Mouse (Mus musculus): ENCODE results near the gene Poc1b. TPM values are rescaled to one million over a fixed set of nuclear protein-coding genes. Genes with fewer than 3 reads are reported as not detected.

Gene Poc1b
- total RNA-seq, 2 experiments from 2014 or later: 9.5 to 12.0 TPM

- no peak for DNase-seq (ENCODE audit: low spot score in 2 of 2)
Observed at GRCm38 (mm10) chr10:99188656-99189603, 82.1 kb downstream of the Poc1b start.

DNA sequence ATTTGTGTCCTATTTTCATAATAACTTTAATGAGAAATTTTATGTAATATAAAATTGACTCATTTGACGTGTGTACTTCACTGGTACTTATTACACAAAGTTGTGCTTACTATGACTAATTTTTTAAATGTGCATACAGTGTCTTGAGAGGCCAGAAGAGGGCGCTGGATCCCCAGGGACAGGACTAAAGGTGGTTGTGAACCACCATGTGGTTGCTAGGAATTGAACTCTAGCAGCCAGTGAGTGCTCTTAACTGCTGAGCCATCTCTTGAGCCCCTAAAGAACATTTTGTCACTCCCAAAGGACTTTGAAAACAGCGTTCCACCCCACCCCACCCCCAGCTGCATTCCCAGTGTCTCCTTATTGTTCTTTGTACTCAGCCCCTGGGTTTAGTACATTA lies 84.0 kb downstream of the Poc1b start:
- DNase-seq (ENCODE audit: low spot score in 2 of 2): peak; percentile 74 to 75

DNA sequence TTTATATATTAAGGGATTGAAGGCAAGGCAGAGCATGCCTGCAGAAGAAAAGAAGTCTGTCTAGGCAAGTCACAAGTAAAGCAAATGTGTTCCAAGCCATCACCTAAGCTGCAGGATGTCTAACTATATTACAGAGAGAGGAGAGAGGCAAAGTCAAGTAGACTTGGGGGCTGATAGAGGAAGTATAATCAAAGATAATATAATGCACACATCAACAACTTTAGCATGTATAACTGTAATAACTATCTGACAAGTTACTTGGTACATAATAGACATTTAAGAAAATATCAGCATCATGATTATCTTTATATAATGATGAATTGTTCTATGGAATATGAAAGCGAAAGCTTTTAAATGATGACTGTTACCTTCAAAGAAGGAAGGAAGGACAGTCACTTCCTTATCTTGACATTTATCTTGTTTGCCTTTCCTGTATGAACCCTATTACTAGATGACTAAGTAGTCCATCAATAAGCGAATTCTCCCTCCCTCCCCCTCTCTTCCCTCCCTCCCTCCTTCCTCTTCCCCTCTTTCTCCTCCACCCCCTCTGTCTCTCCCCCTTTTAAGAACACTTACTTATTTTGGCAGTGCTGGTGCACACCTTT lies 87.7 kb downstream of the Poc1b start:
- no peak for DNase-seq (ENCODE audit: low spot score in 2 of 2)

GRCm38 (mm10) chr10:99196556-99196955 lies 89.7 kb downstream of the Poc1b start:
- no peak for DNase-seq (ENCODE audit: low spot score in 2 of 2)

DNA sequence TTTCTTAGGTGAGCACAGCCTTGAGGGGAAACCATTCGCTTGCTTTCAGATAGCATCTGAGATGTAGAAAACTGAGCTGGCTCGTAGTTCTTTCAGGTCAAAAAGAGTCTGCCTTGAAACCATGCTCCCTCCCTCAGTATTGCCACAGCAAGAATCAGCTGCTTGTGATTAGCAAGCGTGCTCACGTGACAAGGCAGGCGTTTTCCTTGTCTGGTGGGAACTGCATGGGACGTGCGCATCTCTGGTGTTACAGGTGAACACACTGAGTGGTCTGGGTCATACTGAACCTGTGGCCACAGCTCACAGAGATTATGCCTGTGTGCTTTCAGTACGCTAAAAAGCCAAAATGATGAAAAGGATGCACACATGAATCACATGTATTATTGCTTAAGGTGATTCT lies 90.3 kb downstream of the Poc1b start:
- no peak for DNase-seq (ENCODE audit: low spot score in 2 of 2)

GRCm38 (mm10) chr10:99197607-99198305 lies 90.9 kb downstream of the Poc1b start:
- no peak for DNase-seq (ENCODE audit: low spot score in 2 of 2)

DNA sequence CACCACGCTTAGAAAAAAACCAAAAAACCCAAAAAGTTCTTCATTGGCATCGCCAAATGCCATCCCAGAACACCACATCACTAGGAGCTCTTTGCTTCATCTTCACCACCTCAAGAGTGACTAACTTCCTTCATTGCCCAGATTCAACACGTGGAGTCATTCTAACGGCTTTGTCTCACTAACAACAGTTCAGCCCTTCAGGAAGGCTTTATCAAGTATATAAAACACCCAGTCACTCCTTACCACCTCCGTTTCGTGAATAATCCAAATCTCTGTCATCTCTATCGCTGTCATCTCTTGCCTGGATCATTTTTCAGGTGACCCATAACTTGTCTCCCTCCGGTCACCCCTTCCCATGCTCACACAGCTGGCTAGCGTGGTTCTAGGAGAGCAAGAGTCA lies 92.1 kb downstream of the Poc1b start:
- no peak for DNase-seq (ENCODE audit: low spot score in 2 of 2)

DNA sequence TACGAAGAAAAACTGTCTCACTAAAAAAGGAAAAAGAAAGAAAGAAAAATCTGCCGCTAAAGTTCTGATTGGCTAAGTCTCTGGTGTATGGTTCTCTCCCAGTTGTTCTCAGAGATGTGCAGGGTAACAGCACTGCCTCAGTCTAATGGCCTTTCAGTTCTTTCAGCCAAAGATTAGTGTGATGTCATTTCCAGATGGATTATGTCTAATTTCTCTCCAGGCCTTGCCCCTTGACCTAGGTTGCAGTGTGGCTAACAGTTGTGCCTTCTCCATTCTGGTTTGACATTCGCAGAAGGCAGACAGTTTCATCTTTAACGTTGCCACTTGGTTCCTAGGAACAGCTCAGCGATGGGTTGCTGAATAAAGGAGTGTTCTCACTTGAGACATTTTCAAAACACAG lies 94.1 kb downstream of the Poc1b start:
- no peak for DNase-seq (ENCODE audit: low spot score in 2 of 2)

GRCm38 (mm10) chr10:99201786-99202185 lies 95.0 kb downstream of the Poc1b start:
- no peak for DNase-seq (ENCODE audit: low spot score in 2 of 2)

GRCm38 (mm10) chr10:99202363-99202762 lies 95.5 kb downstream of the Poc1b start:
- no peak for DNase-seq (ENCODE audit: low spot score in 2 of 2)

- DNase-seq (ENCODE audit: low spot score in 2 of 2): no peak
Observed at GRCm38 (mm10) chr10:99203163-99203562, 96.3 kb downstream of the Poc1b start.

DNA sequence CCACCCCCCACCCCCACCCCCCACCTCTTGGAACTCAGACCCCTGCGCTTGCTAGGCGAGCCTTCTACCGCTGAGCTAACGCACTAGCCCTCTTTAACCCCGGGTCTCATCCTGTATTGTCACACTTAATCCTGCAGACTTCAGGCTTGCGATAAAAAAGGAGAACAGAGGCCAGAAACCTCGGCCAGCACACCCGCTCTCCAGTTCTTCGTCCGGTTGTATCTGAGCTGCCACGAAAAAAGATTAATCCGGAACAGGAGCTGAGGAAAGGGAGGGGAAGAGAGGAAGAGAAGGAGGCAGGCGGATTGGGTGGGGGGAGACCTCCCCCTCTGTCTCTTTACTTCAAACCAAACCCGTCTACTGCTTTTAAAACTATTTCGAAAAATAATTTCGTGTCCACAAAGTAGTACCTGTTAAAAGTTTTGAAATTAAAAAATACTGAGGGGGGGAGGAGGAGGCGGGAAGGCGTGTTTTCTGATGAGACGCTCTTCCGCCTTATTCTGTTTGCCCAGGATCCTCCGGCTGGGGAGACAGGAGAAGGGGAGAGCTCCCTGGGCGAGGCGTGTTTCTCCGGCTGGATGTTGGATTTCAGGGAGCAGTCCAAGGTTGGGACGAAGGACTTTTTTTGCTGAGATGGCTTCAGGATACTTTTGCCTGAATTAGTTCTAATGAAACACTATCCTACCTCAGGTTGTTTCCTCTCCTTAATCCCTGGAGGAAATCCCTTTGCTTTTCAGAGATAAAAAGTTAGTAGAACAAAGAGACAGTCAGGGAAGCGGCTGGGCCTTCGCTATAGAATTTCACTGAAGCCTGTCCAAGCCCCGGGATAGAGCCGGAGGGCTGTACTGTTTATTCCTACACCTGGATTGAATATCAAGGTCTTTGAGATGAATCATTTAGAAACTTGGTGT lies 97.0 kb downstream of the Poc1b start:
- DNase-seq (ENCODE audit: low spot score in 2 of 2): peak; percentile 32 to 41

DNA sequence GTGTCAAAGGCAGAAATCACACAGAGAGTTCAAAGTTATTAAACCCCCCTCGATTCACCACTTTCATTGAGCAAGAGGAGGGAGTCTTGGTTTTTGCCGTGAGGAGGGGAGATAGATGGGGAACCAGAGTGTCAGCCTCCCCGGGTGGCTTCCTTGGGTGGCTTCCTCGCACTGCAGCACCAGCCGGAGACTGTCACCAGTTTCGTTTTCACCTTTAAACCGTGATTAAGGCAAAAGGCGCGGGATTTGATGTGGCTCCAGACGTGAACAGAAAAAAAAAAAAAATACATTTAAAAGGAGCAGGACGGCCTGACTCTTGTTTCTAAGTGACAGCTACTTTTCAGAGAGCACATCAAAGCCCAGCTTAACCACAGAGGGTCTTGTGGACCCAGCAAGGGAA lies 97.7 kb downstream of the Poc1b start:
- DNase-seq (ENCODE audit: low spot score in 2 of 2): no peak

DNA sequence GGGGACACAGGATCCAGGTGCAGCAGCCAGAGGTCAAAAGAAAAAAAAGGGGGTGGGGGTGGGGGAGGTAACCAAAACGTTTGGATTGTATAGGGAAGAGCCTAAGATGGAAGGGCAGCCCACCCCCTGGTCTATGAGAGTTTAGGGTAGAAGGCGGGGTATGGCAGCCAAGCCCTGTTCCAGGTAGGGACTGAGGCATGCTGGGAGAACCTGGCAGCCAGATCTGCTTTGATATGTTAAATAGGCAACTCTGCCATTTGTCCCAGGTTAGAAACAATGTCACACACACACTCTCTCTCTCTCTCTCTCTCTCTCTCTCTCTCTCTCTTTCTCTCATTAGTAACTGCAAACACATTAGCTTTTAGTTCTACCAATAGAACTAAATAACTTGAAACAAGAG lies 100.3 kb downstream of the Poc1b start:
- DNase-seq (ENCODE audit: low spot score in 2 of 2): no peak

GRCm38 (mm10) chr10:99209146-99209800 lies 102.4 kb downstream of the Poc1b start:
- DNase-seq (ENCODE audit: low spot score in 2 of 2): no peak

- DNase-seq (ENCODE audit: low spot score in 2 of 2): no peak
Observed at GRCm38 (mm10) chr10:99211021-99211420, 104.2 kb downstream of the Poc1b start.

GRCm38 (mm10) chr10:99211503-99212265 lies 104.8 kb downstream of the Poc1b start:
- no peak for DNase-seq (ENCODE audit: low spot score in 2 of 2)

GRCm38 (mm10) chr10:99214421-99215299 lies 107.8 kb downstream of the Poc1b start:
- DNase-seq (ENCODE audit: low spot score in 2 of 2): no peak

Data from adrenal gland, adult 18-20 months (tissue).